Mouse (Mus musculus): ENCODE measurements around the gene Fkbp5. TPM values are rescaled to one million over a fixed set of nuclear protein-coding genes. Genes with fewer than 3 reads are reported as not detected.
A peak's percentile ranks its signal among the peaks of the same experiment; 100 is the strongest.

Fkbp5 gene
- polyA plus RNA-seq, 1 experiment from 2014 or later, result 37.4 TPM

DNA sequence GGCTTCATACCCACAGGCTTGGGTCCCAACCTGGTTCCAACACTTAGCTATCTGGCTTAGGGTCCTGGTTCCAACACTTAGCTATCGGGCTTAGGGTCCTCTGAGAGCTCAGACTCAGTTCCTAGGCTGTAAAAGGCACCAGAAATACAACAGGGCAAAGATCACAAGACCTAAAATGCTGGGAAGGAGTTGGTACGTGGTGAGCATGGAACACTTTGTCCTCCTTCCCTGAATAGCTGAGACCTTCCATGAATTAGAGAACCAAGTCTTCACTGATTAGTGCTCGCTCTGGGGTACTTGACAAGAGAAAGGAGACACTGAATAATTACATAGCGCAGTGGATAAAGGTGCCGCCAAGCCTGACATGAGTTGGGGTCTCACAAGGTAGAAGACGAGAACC lies 4.6 kb upstream of the Fkbp5 start:
- Histone ChIP-seq H3K27ac (no peak overlapping the region), H3K4me2 (peak overlapping the region; percentile 97), H3K27me3 (peaks cover 47% of the 10 kb centered on the region), H3K36me3 (replicated peaks) (no peaks in the 10 kb centered on the region), H3K9me3 (no peaks in the 10 kb centered on the region), H3K4me1 (peaks cover 27% of the 10 kb centered on the region), H3K9ac (no peak overlapping the region), H3K4me3 (replicated peaks) (peak overlapping the region; percentile 70)
- no peak for ATAC-seq (ENCODE audit: low FRiP score)
- WGBS, result 33% methylated on average over 6 of the region's 6 CpGs

DNA sequence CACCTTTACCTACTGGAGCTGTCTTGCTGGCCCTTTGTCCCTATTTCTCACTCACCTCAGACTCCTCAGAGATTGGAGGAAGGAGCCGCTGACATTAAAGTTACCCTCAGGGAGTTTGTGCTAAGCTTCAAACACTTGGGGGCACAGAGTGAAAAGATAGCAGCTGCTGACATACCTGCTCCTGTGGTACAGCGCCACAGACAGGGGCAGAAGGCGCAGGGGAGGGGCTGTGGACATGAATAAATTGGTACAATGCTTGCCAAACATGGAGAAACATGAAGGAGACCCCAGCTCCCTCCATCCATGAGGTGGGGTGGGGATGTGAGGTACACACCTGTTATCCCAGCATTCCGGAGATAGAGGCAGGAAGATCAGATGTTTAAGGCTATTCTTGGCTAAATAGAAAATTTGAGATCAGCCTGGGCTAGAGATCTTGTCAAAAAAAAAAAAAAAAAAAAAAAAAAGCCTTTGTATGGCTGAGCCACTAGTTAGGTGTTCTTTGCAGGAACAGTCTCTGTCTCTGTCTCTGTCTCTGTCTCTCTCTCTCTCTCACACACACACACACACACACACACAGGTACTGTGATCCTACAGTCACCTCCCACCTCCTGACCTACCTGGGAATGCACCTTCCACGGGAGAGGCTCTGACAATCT lies 3.9 kb upstream of the Fkbp5 start:
- no peak overlapping the region for H3K4me2 ChIP-seq
- no peak overlapping the region for H3K4me3 ChIP-seq (replicated peaks)
- H3K9ac ChIP-seq, result no peak overlapping the region
- no peak for ATAC-seq (ENCODE audit: low FRiP score)
- no peak overlapping the region for H3K27ac ChIP-seq
- 75% methylated on average over 5 of the region's 5 CpGs for WGBS
- no peaks in the 10 kb centered on the region for H3K36me3 ChIP-seq (replicated peaks)
- peaks cover 51% of the 10 kb centered on the region for H3K27me3 ChIP-seq
- H3K9me3 ChIP-seq, result no peaks in the 10 kb centered on the region
- peaks cover 27% of the 10 kb centered on the region for H3K4me1 ChIP-seq

DNA sequence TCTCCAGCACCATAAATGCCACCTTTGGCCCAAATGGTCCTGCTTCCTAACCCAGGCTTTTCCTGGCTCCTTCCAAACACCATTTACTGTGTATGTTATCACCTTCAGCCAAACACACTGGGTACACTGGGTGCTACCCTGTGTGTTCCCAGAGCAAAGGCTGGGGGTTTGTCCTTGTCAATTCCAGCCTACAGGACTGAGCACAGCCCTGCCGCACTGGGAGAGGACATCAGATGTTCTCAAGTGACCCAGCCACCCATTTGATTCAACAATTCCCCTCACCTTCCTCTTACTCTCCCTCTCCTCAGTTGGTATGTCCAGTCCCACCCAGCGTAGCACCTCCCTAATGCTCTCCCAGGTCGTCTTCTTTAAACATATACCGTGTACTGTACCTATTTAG lies 3.2 kb upstream of the Fkbp5 start:
- peaks cover 27% of the 10 kb centered on the region for H3K4me1 ChIP-seq
- H3K4me3 ChIP-seq (replicated peaks), result no peak overlapping the region
- no peak overlapping the region for H3K4me2 ChIP-seq
- no peaks in the 10 kb centered on the region for H3K9me3 ChIP-seq
- no peak overlapping the region for H3K9ac ChIP-seq
- no peaks in the 10 kb centered on the region for H3K36me3 ChIP-seq (replicated peaks)
- H3K27me3 ChIP-seq, result peaks cover 58% of the 10 kb centered on the region
- no peak for ATAC-seq (ENCODE audit: low FRiP score)
- WGBS, result 80% methylated on average over 4 of the region's 4 CpGs
- H3K27ac ChIP-seq, result no peak overlapping the region

DNA sequence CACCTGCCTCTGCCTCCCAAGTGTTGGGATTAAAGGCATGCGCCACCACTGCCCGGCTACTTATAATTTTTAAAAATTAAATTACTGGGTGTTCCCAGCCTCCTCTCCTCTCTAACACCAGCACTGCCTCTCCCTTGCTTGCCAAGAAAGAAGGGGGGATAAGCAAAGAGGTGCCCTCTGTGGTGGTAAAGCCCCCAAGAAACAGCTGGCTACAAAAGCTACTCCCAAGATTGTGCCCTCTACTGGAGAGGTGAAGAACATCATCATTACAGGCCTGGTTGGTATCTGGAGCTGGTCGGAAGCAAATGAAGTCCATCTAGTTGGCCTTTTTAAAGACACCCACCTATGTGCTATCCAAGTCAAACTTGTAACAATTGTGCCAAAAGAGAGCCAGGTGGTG lies 2.5 kb upstream of the Fkbp5 start:
- Histone ChIP-seq H3K4me3 (replicated peaks) (no peak overlapping the region), H3K4me2 (no peak overlapping the region), H3K9ac (no peak overlapping the region), H3K9me3 (no peaks in the 10 kb centered on the region), H3K36me3 (replicated peaks) (no peaks in the 10 kb centered on the region), H3K4me1 (peaks cover 27% of the 10 kb centered on the region), H3K27ac (no peak overlapping the region), H3K27me3 (peaks cover 64% of the 10 kb centered on the region)
- 90% methylated on average over 3 of the region's 3 CpGs for WGBS
- no peak for ATAC-seq (ENCODE audit: low FRiP score)

DNA sequence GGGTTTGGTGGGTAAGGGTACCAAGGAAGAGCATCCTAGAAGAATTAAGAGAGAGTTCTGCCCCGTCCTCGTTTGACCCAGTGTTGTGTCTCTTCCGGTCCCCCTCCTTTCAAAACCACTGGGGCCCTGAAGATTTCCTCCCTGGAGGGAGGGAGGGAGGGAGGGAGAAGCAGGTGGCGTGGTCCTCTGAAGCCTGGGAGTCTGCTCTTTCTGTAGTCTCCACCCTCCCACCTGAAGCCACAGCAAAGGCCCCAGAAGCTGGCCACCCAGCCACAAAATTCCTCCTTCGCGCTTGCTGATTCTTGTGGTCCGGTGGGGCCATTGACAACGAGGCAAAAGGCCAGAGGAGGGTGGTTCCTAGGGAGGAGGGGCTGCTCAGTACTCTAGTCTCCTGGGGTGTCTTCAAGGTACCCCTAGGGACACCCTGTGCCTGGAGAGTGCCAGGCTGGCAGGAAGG lies 1.3 kb upstream of the Fkbp5 start:
- WGBS, result 21% methylated on average over 8 of the region's 8 CpGs
- H3K27me3 ChIP-seq, result peaks cover 56% of the 10 kb centered on the region
- H3K9ac ChIP-seq, result 0 out of 2 replicates have a peak overlapping the region, but pooled peaks have one; percentile 63
- H3K27ac ChIP-seq, result peak overlapping the region; percentile 89; the same call in 1 of the 2 replicates
- peaks cover 27% of the 10 kb centered on the region for H3K4me1 ChIP-seq
- ATAC-seq (ENCODE audit: low FRiP score), result no peak
- H3K9me3 ChIP-seq, result no peaks in the 10 kb centered on the region
- H3K36me3 ChIP-seq (replicated peaks), result no peaks in the 10 kb centered on the region
- peak overlapping the region; percentile 83 for H3K4me2 ChIP-seq
- peak overlapping the region; percentile 48 for H3K4me3 ChIP-seq (replicated peaks)

DNA sequence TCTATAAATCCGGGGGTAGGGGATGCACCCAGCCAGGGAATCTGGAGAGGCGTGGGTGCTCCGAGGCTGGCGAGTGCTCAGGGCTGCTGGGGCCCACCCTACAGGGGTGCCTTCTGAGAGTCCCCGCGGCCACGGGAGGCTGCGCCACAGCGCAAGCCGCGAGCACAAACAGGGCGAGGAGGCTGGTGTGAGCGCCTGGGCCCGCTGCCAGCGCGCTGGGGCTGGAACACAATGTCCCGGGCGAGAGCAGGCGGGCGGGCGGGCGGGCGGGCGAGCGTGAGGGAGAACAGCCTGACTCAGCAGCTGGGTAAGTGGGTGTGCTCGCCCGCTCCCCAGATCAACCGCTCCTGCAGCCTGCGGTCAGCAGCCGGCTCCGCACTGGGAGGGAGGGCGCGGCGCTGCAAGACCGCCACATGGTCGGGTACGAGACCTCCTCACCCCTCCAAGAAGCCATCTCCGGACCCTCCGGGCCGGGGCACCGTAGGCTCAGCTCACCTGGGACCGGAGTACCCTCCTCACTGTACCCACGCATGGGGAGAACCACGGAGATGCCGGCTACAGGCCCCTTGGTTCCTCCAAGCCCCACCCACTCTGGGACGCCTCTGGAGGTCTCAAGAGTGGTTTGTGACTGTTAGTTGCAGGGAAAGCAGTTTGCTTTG lies 758 bp upstream of the Fkbp5 start:
- Histone ChIP-seq H3K9me3 (no peaks in the 10 kb centered on the region), H3K36me3 (replicated peaks) (no peaks in the 10 kb centered on the region), H3K4me1 (peaks cover 24% of the 10 kb centered on the region), H3K4me2 (peak overlapping the region; percentile 83), H3K9ac (peak overlapping the region; percentile 63), H3K27me3 (peaks cover 57% of the 10 kb centered on the region), H3K4me3 (replicated peaks) (peak overlapping the region; percentile 48), H3K27ac (peak overlapping the region; percentile 89)
- ATAC-seq (ENCODE audit: low FRiP score), result peak; percentile 75
- 1% methylated on average over 42 of the region's 46 CpGs for WGBS

- Histone ChIP-seq H3K4me3 (replicated peaks) (no peak overlapping the region), H3K27me3 (peaks cover 55% of the 10 kb centered on the region)
- WGBS, result 80% methylated on average over 4 of the region's 4 CpGs
Measured at GRCm38 (mm10) chr17:28516881-28517280, 446 bp downstream of the Fkbp5 start.

DNA sequence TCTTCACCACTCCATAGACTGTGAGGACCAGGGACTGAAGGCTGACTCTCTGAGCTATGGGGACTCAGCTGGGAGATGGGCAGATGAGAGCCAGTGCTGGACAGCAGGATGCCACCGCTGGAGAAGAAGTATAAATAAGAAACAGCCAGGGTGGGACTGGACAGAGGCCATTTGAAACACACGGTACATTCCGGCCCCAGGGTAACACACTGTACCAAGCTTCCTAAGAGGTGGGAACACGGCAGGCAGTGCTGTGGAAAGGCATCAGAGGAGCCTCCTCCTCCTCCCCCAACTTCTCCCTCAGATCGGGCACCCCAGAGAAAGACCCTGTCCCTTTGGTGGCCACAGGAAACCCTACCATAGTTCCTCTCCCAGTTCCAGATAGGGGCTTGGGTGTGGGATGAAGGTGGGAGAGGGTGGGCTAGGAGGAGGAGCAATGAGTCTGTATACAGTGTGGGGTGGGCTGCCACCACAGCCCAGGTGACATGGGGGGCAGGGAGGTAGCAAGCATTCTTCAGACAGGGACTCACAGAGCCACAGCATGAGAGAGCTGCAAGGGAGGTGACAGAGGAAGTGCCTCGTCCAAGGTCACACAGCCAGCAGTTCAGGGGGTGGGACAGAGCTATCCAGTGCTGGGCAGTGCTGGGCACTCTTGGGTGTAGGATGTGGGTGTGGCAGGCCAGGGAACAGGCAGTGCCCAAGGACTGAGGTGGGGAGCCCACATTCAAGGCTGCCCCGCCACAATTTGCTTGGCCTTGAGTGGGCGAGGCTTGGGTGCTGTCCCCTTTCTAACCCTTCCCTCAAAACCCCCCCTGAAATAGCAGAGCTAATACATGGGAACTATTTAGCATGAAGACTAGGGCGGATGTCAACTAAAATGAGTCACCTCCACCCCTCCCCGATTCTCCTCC lies 1.6 kb downstream of the Fkbp5 start:
- Histone ChIP-seq H3K36me3 (replicated peaks) (no peaks in the 10 kb centered on the region), H3K27ac (no peak overlapping the region), H3K9ac (peak overlapping the region; percentile 25), H3K4me1 (peaks cover 27% of the 10 kb centered on the region), H3K9me3 (no peaks in the 10 kb centered on the region), H3K27me3 (peaks cover 53% of the 10 kb centered on the region), H3K4me2 (no peak overlapping the region), H3K4me3 (replicated peaks) (no peak overlapping the region)
- ATAC-seq (ENCODE audit: low FRiP score), result no peak
- 73% methylated on average over 10 of the region's 10 CpGs for WGBS

More at GRCm38 (mm10) chr17:28516881-28517280, 446 bp downstream of the Fkbp5 start:
- H3K9me3 ChIP-seq, result no peaks in the 10 kb centered on the region
- H3K4me1 ChIP-seq, result peaks cover 16% of the 10 kb centered on the region
- no peak overlapping the region for H3K27ac ChIP-seq
- no peak for ATAC-seq (ENCODE audit: low FRiP score)
- peak overlapping the region; percentile 83; the same call in 1 of the 2 replicates for H3K4me2 ChIP-seq
- no peak overlapping the region for H3K9ac ChIP-seq
- H3K36me3 ChIP-seq (replicated peaks), result no peaks in the 10 kb centered on the region

- Histone ChIP-seq H3K4me2 (no peak overlapping the region), H3K4me3 (replicated peaks) (no peak overlapping the region), H3K9me3 (no peaks in the 10 kb centered on the region), H3K4me1 (peaks cover 30% of the 10 kb centered on the region), H3K27ac (no peak overlapping the region), H3K27me3 (peaks cover 47% of the 10 kb centered on the region), H3K9ac (no peak overlapping the region), H3K36me3 (replicated peaks) (no peaks in the 10 kb centered on the region)
- 73% methylated on average over 5 of the region's 5 CpGs for WGBS
- no peak for ATAC-seq (ENCODE audit: low FRiP score)
Measured at GRCm38 (mm10) chr17:28514555-28514954, 2.8 kb downstream of the Fkbp5 start.

DNA sequence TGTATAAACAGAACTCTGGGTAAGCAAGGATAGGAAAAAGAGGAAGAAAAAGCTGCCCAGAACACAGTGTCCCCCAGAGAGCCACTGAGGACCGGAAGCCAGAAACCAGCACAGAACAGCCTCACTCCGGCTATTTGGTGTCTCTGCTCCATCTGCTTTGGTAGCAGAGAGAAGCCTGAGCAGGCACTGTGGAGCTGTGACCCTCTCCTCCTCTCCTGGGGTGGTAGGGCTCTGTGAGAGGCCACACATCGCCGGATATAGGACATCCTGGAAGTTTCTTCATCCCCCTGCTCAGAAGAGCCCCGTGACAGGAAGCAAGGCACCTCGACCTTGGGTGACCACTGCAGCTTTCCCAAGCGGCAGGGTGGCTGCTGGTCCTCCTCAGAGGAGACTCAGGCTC lies 3.5 kb downstream of the Fkbp5 start:
- 0 out of 2 replicates have a peak overlapping the region, but pooled peaks have one; percentile 25 for H3K27ac ChIP-seq
- no peak overlapping the region for H3K4me3 ChIP-seq (replicated peaks)
- H3K4me1 ChIP-seq, result peaks cover 29% of the 10 kb centered on the region
- no peak for ATAC-seq (ENCODE audit: low FRiP score)
- H3K9ac ChIP-seq, result no peak overlapping the region
- H3K9me3 ChIP-seq, result no peaks in the 10 kb centered on the region
- H3K36me3 ChIP-seq (replicated peaks), result no peaks in the 10 kb centered on the region
- no peak overlapping the region for H3K4me2 ChIP-seq
- peaks cover 41% of the 10 kb centered on the region for H3K27me3 ChIP-seq
- WGBS, result 72% methylated on average over 7 of the region's 7 CpGs

GRCm38 (mm10) chr17:28513337-28513736 lies 4.0 kb downstream of the Fkbp5 start:
- Histone ChIP-seq H3K9me3 (no peaks in the 10 kb centered on the region), H3K9ac (no peak overlapping the region), H3K36me3 (replicated peaks) (no peaks in the 10 kb centered on the region), H3K4me2 (no peak overlapping the region), H3K4me3 (replicated peaks) (no peak overlapping the region), H3K27me3 (peaks cover 38% of the 10 kb centered on the region), H3K4me1 (peaks cover 24% of the 10 kb centered on the region), H3K27ac (no peak overlapping the region)
- WGBS, result 91% methylated on average over 1 of the region's 1 CpGs
- no peak for ATAC-seq (ENCODE audit: low FRiP score)

- no peak for ATAC-seq (ENCODE audit: low FRiP score)
- Histone ChIP-seq H3K27ac (no peak overlapping the region), H3K4me3 (replicated peaks) (no peak overlapping the region), H3K4me1 (peaks cover 19% of the 10 kb centered on the region), H3K9me3 (no peaks in the 10 kb centered on the region), H3K4me2 (no peak overlapping the region), H3K9ac (no peak overlapping the region), H3K27me3 (peaks cover 38% of the 10 kb centered on the region), H3K36me3 (replicated peaks) (no peaks in the 10 kb centered on the region)
- WGBS, result 56% methylated on average over 6 of the region's 6 CpGs
Measured at GRCm38 (mm10) chr17:28512696-28513095, 4.6 kb downstream of the Fkbp5 start.

Measured in forebrain, embryonic 12.5 days (tissue).